Mouse (Mus musculus) testis, adult 2 months (tissue): Measurements from ENCODE around the gene Ldlrad3. TPM values are rescaled to one million over a fixed set of nuclear protein-coding genes. Genes with fewer than 3 reads are reported as not detected.

Experiments
- H3K27ac ChIP-seq: fragments of 200-500 bp; 2 replicates; pipeline ENCODE4 v1.5.1; 2012; ENCODE audit warnings: low read depth, low read length; ENCODE audit not compliant: control insufficient read depth, insufficient read depth
- H3K27me3 ChIP-seq: fragments of 200-500 bp; 2 replicates; pipeline ENCODE4 v1.6.1; 2012; ENCODE audit warnings: mild to moderate bottlenecking, low read length, moderate library complexity; ENCODE audit not compliant: control insufficient read depth, insufficient read depth
- H3K36me3 ChIP-seq: fragments of 200-500 bp; 2 replicates; pipeline ENCODE4 v1.6.1; 2012; ENCODE audit warnings: mild to moderate bottlenecking, low read length; ENCODE audit not compliant: control insufficient read depth, insufficient read depth
- H3K4me1 ChIP-seq: fragments of 200-500 bp; 2 replicates; pipeline ENCODE4 v1.6.1; 2012; ENCODE audit warnings: low read length; ENCODE audit not compliant: control insufficient read depth, insufficient read depth
- H3K4me3 ChIP-seq: fragments of 200-500 bp; 2 replicates; pipeline ENCODE4 v1.5.1; 2012; ENCODE audit warnings: low read depth, mild to moderate bottlenecking, low read length, moderate library complexity, mixed read lengths; ENCODE audit not compliant: control insufficient read depth
- CTCF ChIP-seq: fragments of 200-500 bp; IDR thresholded peaks from 2 replicates; pipeline ENCODE4 v1.5.1; 2012; ENCODE audit warnings: low read depth, mild to moderate bottlenecking, inconsistent platforms, low read length, moderate library complexity; ENCODE audit not compliant: control insufficient read depth, insufficient read depth, insufficient replicate concordance
- POLR2A ChIP-seq: fragments of 200-500 bp; IDR thresholded peaks from 2 replicates; pipeline ENCODE4 v1.6.1; 2012; ENCODE audit warnings: low read depth, mild to moderate bottlenecking, inconsistent platforms, low read length, moderate library complexity; ENCODE audit not compliant: control insufficient read depth
- polyA plus RNA-seq: library from polyadenylated mRNA; depleted of rRNA; stranded (reverse); fragments of >200 nt; gene quantifications from 2 replicates; pipeline ENCODE4 v1.2.3, GENCODE M21; 2012; rRNA removed

Ldlrad3 gene
- 1.7 and 1.8 TPM in 2 replicates for polyA plus RNA-seq

- TF ChIP-seq CTCF: no peak
- 0 out of 2 replicates have a peak, but pooled peaks have one; percentile 15 for TF ChIP-seq POLR2A
- Histone ChIP-seq H3K4me1 (peaks cover 17% of the 10 kb centered on the region), H3K4me3 (peak within 1 kb of the TSS; percentile 85), H3K27ac (peak within 1 kb of the TSS; percentile 56; the same call in 1 of the 2 replicates), H3K36me3 (no peaks in the 10 kb centered on the region), H3K27me3 (no peaks in the 10 kb centered on the region)
Measured at GRCm38 (mm10) chr2:102185951-102186561, at the start of gene Ldlrad3. Gene Ldlrad3 (minus strand): TSS chr2:102186385.

GRCm38 (mm10) chr2:102231470-102231869 lies 45.3 kb upstream of the Ldlrad3 start:
- Histone ChIP-seq H3K36me3 (no peaks in the 10 kb centered on the region), H3K4me1 (no peaks in the 10 kb centered on the region), H3K27ac (no peak overlapping the region), H3K27me3 (no peaks in the 10 kb centered on the region), H3K4me3 (no peak overlapping the region)
- TF ChIP-seq CTCF: no peak
- no peak for TF ChIP-seq POLR2A

GRCm38 (mm10) chr2:102229126-102229525 lies 42.9 kb upstream of the Ldlrad3 start:
- no peaks in the 10 kb centered on the region for H3K4me1 ChIP-seq
- TF ChIP-seq CTCF: no peak
- no peak for TF ChIP-seq POLR2A
- no peak overlapping the region for H3K27ac ChIP-seq
- no peaks in the 10 kb centered on the region for H3K27me3 ChIP-seq
- no peaks in the 10 kb centered on the region for H3K36me3 ChIP-seq
- H3K4me3 ChIP-seq: no peak overlapping the region

GRCm38 (mm10) chr2:102228331-102228730 lies 42.1 kb upstream of the Ldlrad3 start:
- Histone ChIP-seq H3K4me1 (no peaks in the 10 kb centered on the region), H3K4me3 (no peak overlapping the region), H3K27me3 (no peaks in the 10 kb centered on the region), H3K27ac (no peak overlapping the region), H3K36me3 (no peaks in the 10 kb centered on the region)
- no peak for TF ChIP-seq CTCF
- TF ChIP-seq POLR2A: no peak

GRCm38 (mm10) chr2:102227839-102228238 lies 41.7 kb upstream of the Ldlrad3 start:
- no peak overlapping the region for H3K4me3 ChIP-seq
- no peak for TF ChIP-seq POLR2A
- TF ChIP-seq CTCF: no peak
- H3K27ac ChIP-seq: no peak overlapping the region
- no peaks in the 10 kb centered on the region for H3K4me1 ChIP-seq
- no peaks in the 10 kb centered on the region for H3K27me3 ChIP-seq
- H3K36me3 ChIP-seq: no peaks in the 10 kb centered on the region

GRCm38 (mm10) chr2:102226274-102226673 lies 40.1 kb upstream of the Ldlrad3 start:
- no peaks in the 10 kb centered on the region for H3K36me3 ChIP-seq
- TF ChIP-seq CTCF (no peak), POLR2A (no peak)
- no peaks in the 10 kb centered on the region for H3K27me3 ChIP-seq
- no peaks in the 10 kb centered on the region for H3K4me1 ChIP-seq
- no peak overlapping the region for H3K4me3 ChIP-seq
- H3K27ac ChIP-seq: no peak overlapping the region

GRCm38 (mm10) chr2:102223355-102224128 lies 37.4 kb upstream of the Ldlrad3 start:
- H3K27ac ChIP-seq: no peak overlapping the region
- no peak overlapping the region for H3K4me3 ChIP-seq
- H3K4me1 ChIP-seq: no peaks in the 10 kb centered on the region
- H3K36me3 ChIP-seq: no peaks in the 10 kb centered on the region
- TF ChIP-seq POLR2A: no peak
- TF ChIP-seq CTCF: no peak
- no peaks in the 10 kb centered on the region for H3K27me3 ChIP-seq

GRCm38 (mm10) chr2:102222749-102223148 lies 36.6 kb upstream of the Ldlrad3 start:
- no peaks in the 10 kb centered on the region for H3K36me3 ChIP-seq
- no peaks in the 10 kb centered on the region for H3K27me3 ChIP-seq
- no peak overlapping the region for H3K4me3 ChIP-seq
- no peaks in the 10 kb centered on the region for H3K4me1 ChIP-seq
- TF ChIP-seq POLR2A (no peak), CTCF (no peak)
- H3K27ac ChIP-seq: no peak overlapping the region
